Mouse (Mus musculus) heart, postnatal 0 days (tissue): ENCODE measurements around the gene Oog1.
"Not testable (repeated sequence)": the region's sequence is repeated elsewhere in the genome, so short reads cannot be mapped to it uniquely, and the experiment has no call there.

Source experiments
- CTCF ChIP-seq: IDR thresholded peaks from 2 replicates; pipeline ENCODE4 v1.5.1; 2016; ENCODE audit warnings: antibody characterized with exemption, control low read depth, low read depth
- EP300 ChIP-seq: IDR thresholded peaks from 2 replicates; pipeline ENCODE4 v1.6.1; 2016; ENCODE audit warnings: antibody characterized with exemption, low read depth

- TF ChIP-seq CTCF, EP300: not testable (repeated sequence)
Observed at GRCm38 (mm10) chr12:87652916-87653703, 50.6 kb downstream of the Oog1 start.
